Mouse (Mus musculus) neural tube, embryonic 14.5 days (tissue): ENCODE data around the gene Fam13a. TPM values are rescaled to one million over a fixed set of nuclear protein-coding genes. Genes with fewer than 3 reads are reported as not detected.

Experiments
- ATAC-seq: fragments of 200-750 bp; cut with Nextera tagmentation; 2 replicates; pipeline ENCODE4 v1.8.0; 2017; ENCODE audit warnings: low read depth, mild to moderate bottlenecking, moderate TSS enrichment, moderate library complexity
- H3K27ac ChIP-seq: fragments of 300-500 bp; sonication (generic); 2 replicates; pipeline ENCODE4 v1.5.1; 2014; ENCODE audit warnings: low read depth, mild to moderate bottlenecking, control low read depth, low read length, moderate library complexity, mixed read lengths
- H3K27me3 ChIP-seq: fragments of 300-500 bp; sonication (generic); 2 replicates; pipeline ENCODE4 v1.6.1; 2014; ENCODE audit warnings: low read length; ENCODE audit not compliant: control insufficient read depth, insufficient read depth
- H3K36me3 ChIP-seq: fragments of 300-500 bp; sonication (generic); 2 replicates; pipeline ENCODE4 v1.6.1; 2014; ENCODE audit warnings: low read length, mixed read lengths; ENCODE audit not compliant: control insufficient read depth, insufficient read depth
- H3K4me1 ChIP-seq: fragments of 300-500 bp; sonication (generic); 2 replicates; pipeline ENCODE4 v1.6.1; 2014; ENCODE audit warnings: low read length; ENCODE audit not compliant: control insufficient read depth, insufficient read depth
- H3K4me2 ChIP-seq: fragments of 300-500 bp; sonication (generic); 2 replicates; pipeline ENCODE4 v1.6.1; 2014; ENCODE audit warnings: mild to moderate bottlenecking, low read depth, low read length, control low read depth
- H3K4me3 ChIP-seq: fragments of 300-500 bp; sonication (generic); 2 replicates; pipeline ENCODE4 v1.5.1; 2014; ENCODE audit warnings: low read depth, low read length, control low read depth, mixed read lengths
- H3K9ac ChIP-seq: fragments of 300-500 bp; sonication (generic); replicated peaks from 2 replicates; pipeline ENCODE4 v1.6.1; 2014; ENCODE audit warnings: low read depth, mild to moderate bottlenecking, control low read depth, low read length, mixed read lengths
- H3K9me3 ChIP-seq: fragments of 300-500 bp; sonication (generic); 2 replicates; pipeline ENCODE4 v1.6.1; 2016; ENCODE audit warnings: low read length; ENCODE audit not compliant: control insufficient read depth
- WGBS: fragments of 180-500 bp; shearing (Covaris S2); extraction: QIAGEN DNeasy Blood & Tissue Kit; methylation state at CpG from one replicate; pipeline ENCODE4 v1.1.7; 2014; 5-methylcytosine and 5-hydroxymethylcytosine counted together
- polyA plus RNA-seq: library from polyadenylated mRNA; unstranded; fragments of >200 nt; fragmentation: Nextera tagmentation; extraction: Ambion mirVana; gene quantifications from 2 replicates; pipeline ENCODE4 v1.2.1, GENCODE M21; 2014

Fam13a gene
- polyA plus RNA-seq, 1 experiment from 2014 or later: 17.6 TPM

DNA sequence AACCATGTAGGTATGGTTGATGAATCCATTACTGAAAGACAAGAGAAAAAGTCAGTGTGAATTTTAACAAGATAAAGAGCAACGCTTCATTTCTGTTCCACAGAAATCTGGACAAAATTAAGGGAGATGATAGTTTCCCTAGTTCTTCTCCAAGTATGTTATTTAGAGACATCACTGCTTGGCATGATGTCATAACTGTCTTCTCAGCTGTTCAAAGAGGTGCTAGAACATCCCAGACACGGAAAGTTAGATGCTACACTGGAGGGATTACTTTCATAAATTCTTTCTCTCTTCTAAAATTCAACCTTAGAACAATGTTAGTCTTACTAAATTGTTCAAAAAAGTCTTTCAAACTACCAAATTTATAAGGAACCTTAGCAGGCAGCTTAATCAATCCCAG, 63.8 kb downstream of the Fam13a start:
- H3K9me3 ChIP-seq: no peaks in the 10 kb centered on the region
- H3K4me2 ChIP-seq: no peak overlapping the region
- H3K4me3 ChIP-seq: no peak overlapping the region
- 92% methylated on average over 2 of the region's 2 CpGs for WGBS
- ATAC-seq: no peak
- H3K9ac ChIP-seq: no peak overlapping the region
- no peak overlapping the region for H3K27ac ChIP-seq
- H3K4me1 ChIP-seq: peaks cover 6% of the 10 kb centered on the region; the same call in 1 of the 2 replicates
- H3K36me3 ChIP-seq: no peaks in the 10 kb centered on the region
- H3K27me3 ChIP-seq: no peaks in the 10 kb centered on the region

DNA sequence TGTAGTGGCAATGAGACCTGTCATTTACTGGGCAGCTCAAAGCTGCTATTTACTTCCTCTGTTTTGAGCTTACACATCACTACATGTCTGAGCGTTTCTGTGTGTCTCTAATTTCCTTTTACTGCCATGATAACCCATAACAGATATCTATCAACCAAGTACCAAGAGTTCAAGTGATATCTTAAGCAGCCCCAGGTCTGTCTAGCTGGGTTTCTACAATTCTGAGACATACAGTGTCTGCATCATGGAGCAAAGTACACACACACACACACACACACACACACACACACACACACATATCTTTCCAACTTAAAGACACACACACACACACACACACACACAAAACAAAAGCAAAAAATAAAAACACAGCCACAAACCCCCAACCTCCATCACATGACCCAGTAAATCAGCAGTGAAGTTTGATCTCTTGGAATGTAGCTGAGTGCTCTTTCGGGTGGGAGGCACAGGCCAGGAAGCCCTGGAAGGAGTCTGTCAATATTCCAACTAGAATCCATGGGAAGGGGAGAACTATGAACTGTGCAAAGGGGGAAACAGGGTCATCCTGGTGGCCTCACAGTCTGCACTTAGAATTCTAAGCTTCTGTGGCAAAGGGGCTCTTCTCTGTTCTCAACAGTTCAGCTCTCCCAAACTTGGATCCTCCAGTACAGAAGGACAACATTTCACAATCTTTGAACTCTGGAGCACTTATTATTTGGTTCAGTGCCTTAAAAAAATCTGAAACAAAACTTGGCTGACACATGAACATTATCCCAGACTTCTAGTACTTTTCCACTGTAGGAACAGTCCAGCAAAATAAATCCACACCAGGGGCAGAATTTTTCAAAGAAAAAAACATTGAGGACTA, 73.0 kb downstream of the Fam13a start:
- WGBS: 68% methylated on average over 2 of the region's 2 CpGs
- Histone ChIP-seq H3K4me1 (no peaks in the 10 kb centered on the region), H3K4me3 (no peak overlapping the region), H3K9me3 (no peaks in the 10 kb centered on the region), H3K36me3 (no peaks in the 10 kb centered on the region; the same call in 1 of the 2 replicates), H3K4me2 (no peak overlapping the region), H3K27ac (no peak overlapping the region), H3K9ac (no peak overlapping the region), H3K27me3 (no peaks in the 10 kb centered on the region)
- no peak for ATAC-seq

DNA sequence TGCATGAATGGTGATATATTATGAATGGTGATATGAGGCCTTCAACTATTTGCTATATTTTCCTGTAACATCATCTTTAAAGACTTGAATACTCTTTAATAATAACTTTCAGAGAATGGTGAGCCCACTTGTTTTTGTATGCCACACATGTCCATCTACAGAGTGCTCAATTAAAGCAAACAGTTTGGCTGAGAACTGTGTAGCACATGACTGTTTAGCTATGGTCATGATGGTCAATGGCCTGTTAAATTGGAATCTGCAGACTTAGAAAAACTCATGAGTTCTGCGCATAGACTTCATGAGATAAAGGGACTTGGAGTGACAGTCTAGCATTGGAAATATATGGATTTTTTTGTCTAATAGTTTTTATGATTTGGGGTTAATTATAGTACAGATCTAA, 73.9 kb downstream of the Fam13a start:
- Histone ChIP-seq H3K4me3 (no peak overlapping the region), H3K9ac (no peak overlapping the region), H3K27ac (no peak overlapping the region), H3K4me2 (no peak overlapping the region), H3K4me1 (no peaks in the 10 kb centered on the region), H3K36me3 (no peaks in the 10 kb centered on the region; the same call in 1 of the 2 replicates), H3K9me3 (no peaks in the 10 kb centered on the region), H3K27me3 (no peaks in the 10 kb centered on the region)
- ATAC-seq: no peak
- WGBS: 78% methylated on average over 1 of the region's 1 CpGs

DNA sequence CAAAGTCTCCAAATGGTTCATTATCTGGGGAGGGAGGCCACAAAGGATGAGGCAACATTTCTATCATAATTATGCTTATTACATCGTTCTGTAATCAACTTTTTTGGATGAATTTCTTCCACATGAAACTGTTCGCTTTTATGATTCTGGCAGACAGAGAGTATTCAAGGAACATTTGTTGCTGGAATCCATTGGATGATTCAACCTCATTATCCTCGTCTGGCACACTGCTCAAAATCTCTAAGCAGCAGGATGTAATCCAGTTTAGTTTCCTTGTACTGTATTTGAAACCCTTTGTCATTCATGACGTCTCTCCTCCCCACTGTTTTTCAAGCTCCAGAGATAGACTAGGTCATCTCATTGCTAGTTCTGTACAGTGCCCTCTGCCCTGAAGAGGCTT, 77.5 kb downstream of the Fam13a start:
- 79% methylated on average over 4 of the region's 4 CpGs for WGBS
- Histone ChIP-seq H3K4me2 (no peak overlapping the region), H3K4me1 (no peaks in the 10 kb centered on the region), H3K4me3 (no peak overlapping the region), H3K9me3 (no peaks in the 10 kb centered on the region), H3K27ac (no peak overlapping the region), H3K9ac (no peak overlapping the region), H3K27me3 (no peaks in the 10 kb centered on the region), H3K36me3 (no peaks in the 10 kb centered on the region)
- ATAC-seq: no peak

DNA sequence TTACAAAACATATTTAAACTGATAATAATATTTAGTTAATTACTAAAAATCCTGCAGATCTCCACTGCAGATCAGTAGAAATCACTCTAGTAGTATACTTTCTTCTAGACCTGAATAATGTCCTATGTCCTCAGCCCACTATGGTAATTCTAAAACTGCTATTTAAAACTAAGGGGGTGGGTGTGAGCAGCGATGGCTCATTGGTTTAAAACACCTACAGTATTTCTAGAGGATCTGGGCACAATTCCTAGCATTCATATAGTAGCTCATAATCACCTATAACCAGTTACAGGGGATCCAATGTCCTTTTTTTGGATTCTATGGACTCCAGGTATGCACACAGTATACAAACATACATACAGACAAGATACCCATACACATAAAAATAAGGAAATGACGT, 78.1 kb downstream of the Fam13a start:
- Histone ChIP-seq H3K4me3 (no peak overlapping the region), H3K9ac (no peak overlapping the region), H3K4me1 (no peaks in the 10 kb centered on the region), H3K27ac (no peak overlapping the region), H3K36me3 (no peaks in the 10 kb centered on the region), H3K4me2 (no peak overlapping the region), H3K27me3 (no peaks in the 10 kb centered on the region), H3K9me3 (no peaks in the 10 kb centered on the region)
- WGBS: 66% methylated on average over 2 of the region's 2 CpGs
- ATAC-seq: no peak

DNA sequence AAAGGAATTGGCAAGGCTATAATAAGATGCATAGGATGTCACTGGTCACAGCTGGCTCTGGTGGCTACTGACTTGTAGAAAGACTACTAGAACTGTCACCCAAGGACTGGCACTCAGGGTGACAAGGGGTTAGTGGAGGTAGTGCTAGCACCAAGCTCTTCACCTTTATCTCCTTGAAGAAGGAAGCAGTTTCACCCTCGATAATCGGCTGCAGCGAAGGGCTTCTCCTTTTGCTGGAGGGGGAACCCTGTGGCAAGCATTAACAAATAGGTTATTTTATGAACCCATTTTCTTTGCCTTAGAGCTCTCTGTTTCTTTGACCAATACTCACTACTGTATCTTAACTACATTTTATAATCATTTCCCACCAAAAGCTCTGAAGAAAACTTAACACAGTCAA, 80.4 kb downstream of the Fam13a start:
- Histone ChIP-seq H3K36me3 (no peaks in the 10 kb centered on the region), H3K4me1 (no peaks in the 10 kb centered on the region), H3K27me3 (no peaks in the 10 kb centered on the region), H3K9me3 (no peaks in the 10 kb centered on the region), H3K4me2 (no peak overlapping the region), H3K27ac (no peak overlapping the region), H3K9ac (no peak overlapping the region), H3K4me3 (no peak overlapping the region)
- WGBS: 97% methylated on average over 3 of the region's 3 CpGs
- ATAC-seq: no peak

DNA sequence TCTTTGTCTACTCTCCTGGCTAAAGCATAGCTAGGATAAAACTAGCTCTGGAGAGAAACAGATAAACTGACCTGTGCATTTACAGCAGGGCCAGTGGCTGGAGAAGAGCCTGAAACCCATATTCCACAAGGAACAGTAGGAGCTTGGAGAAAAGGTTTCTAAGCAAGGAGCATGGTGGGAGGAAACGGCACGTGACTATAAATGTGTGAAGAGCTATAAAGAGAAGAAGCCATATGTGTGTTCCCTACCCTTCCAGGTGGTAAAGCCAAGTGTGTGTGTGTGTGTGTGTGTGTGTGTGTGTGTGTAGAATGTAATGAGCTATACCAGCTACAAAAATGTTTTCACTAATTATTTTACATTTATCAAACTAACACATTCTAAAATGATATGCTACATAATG, 82.1 kb downstream of the Fam13a start:
- WGBS: 89% methylated on average over 2 of the region's 2 CpGs
- Histone ChIP-seq H3K36me3 (no peaks in the 10 kb centered on the region), H3K9ac (no peak overlapping the region), H3K4me3 (no peak overlapping the region), H3K27ac (no peak overlapping the region), H3K4me1 (no peaks in the 10 kb centered on the region), H3K4me2 (no peak overlapping the region), H3K9me3 (no peaks in the 10 kb centered on the region), H3K27me3 (no peaks in the 10 kb centered on the region)
- no peak for ATAC-seq

DNA sequence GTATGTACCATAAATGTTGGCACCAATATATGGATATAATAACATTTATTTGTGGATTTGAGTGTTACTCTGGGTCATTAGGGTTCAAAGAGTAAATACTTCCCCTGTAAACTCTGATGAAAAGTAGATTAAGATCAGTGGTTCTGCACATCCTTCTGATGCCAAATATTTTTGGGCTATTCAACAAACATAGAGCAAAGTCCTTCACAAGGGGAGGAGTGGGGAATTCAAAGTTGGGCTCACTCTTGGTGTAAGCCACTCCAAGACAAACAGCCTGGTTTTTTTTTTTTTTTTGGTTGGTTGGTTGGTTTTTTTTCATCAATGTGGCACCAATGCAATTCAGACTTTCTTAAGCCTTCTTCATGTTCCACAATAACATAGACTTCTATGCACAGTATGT, 86.6 kb downstream of the Fam13a start:
- no peak overlapping the region for H3K27ac ChIP-seq
- H3K27me3 ChIP-seq: no peaks in the 10 kb centered on the region
- no peak overlapping the region for H3K9ac ChIP-seq
- H3K36me3 ChIP-seq: no peaks in the 10 kb centered on the region
- H3K4me2 ChIP-seq: no peak overlapping the region
- no peak overlapping the region for H3K4me3 ChIP-seq
- no peak for ATAC-seq
- H3K9me3 ChIP-seq: no peaks in the 10 kb centered on the region
- H3K4me1 ChIP-seq: peaks cover 11% of the 10 kb centered on the region; the same call in 1 of the 2 replicates

DNA sequence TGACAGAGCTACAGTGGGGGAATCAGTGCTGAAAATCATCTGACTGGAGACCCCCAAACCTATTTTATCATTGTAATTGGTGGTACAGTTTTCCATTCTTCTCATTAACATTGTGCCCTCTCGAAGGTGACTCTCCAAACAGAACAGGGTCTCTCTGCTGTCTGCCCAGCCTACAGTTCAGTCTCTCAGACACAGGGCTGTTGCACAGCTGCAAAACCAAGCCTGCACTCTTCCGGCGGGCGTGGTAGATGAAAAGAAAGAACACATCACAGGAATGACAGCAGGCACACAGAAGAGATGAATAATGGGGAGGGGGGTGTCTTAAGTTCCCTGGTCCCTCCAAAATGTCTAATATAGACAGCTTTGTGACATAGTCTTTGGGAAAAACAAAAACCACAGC, 90.2 kb downstream of the Fam13a start:
- no peaks in the 10 kb centered on the region for H3K27me3 ChIP-seq
- ATAC-seq: no peak
- H3K4me3 ChIP-seq: no peak overlapping the region
- H3K27ac ChIP-seq: peak overlapping the region; percentile 56
- peaks cover 18% of the 10 kb centered on the region for H3K4me1 ChIP-seq
- H3K4me2 ChIP-seq: no peak overlapping the region
- H3K36me3 ChIP-seq: no peaks in the 10 kb centered on the region
- no peak overlapping the region for H3K9ac ChIP-seq
- 43% methylated on average over 4 of the region's 4 CpGs for WGBS
- H3K9me3 ChIP-seq: no peaks in the 10 kb centered on the region
